Mouse (Mus musculus) thymus, adult 2 months (tissue): ENCODE measurements around the gene Rab15.

Source experiments
- CTCF ChIP-seq: fragments of 200-500 bp; IDR thresholded peaks from 2 replicates; pipeline ENCODE4 v1.5.1; 2012; ENCODE audit warnings: mild to moderate bottlenecking, control low read depth, low read length, moderate library complexity, borderline replicate concordance; ENCODE audit not compliant: control insufficient read depth, poor library complexity, insufficient read depth; ENCODE audit errors: extremely low read depth
- POLR2A ChIP-seq: fragments of 200-500 bp; IDR thresholded peaks from 2 replicates; pipeline ENCODE4 v1.6.1; 2012; ENCODE audit warnings: mild to moderate bottlenecking, low read length, control low read depth, moderate library complexity; ENCODE audit not compliant: control insufficient read depth, poor library complexity, insufficient read depth; ENCODE audit errors: extremely low read depth

DNA sequence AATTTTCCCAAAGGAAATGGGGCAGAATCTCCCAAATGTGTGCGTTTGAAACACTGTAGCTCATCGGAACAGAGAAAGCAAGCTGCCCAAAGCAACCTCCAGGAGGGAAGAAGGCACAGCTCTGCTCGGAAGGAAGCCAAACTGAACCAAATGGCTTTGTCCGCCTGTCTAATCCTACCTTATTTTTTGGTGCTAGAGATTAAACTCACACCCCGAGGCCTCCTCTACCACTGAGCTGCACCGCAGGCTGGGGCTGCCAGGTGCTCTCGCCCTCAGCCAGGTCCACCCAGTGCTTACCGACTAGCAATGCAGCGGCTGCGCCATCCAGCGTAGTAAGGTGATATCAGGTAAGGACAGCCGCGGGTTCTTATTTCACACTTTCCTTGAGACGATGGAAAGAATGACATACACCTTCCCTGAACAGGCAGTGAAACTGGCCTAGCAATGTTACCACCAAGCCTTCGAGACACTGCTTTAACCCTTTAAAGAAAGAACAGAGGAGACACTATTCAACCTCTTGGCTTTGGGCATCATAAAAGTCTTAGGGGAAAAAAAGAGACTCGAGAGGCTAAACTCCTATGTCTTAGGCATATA lies 71.7 kb downstream of the Rab15 start:
- TF ChIP-seq CTCF (no peak), POLR2A (no peak)
